Mouse (Mus musculus) liver, embryonic 12.5 days (tissue): ENCODE measurements around the gene Rnf180. TPM values are rescaled to one million over a fixed set of nuclear protein-coding genes. Genes with fewer than 3 reads are reported as not detected.

ENCODE experiments used
- ATAC-seq: fragments of 200-750 bp; cut with Nextera tagmentation; 2 replicates; pipeline ENCODE4 v1.8.0; 2017; ENCODE audit warnings: moderate number of reproducible peaks, mild to moderate bottlenecking, moderate library complexity
- H3K27ac ChIP-seq: fragments of 300-500 bp; sonication (generic); 2 replicates; pipeline ENCODE4 v1.5.1; 2016; ENCODE audit warnings: mild to moderate bottlenecking
- H3K27me3 ChIP-seq: fragments of 300-500 bp; sonication (generic); replicated peaks from 2 replicates; pipeline ENCODE4 v1.6.1; 2016; ENCODE audit warnings: mild to moderate bottlenecking, moderate library complexity
- H3K36me3 ChIP-seq: fragments of 300-500 bp; sonication (generic); 2 replicates; pipeline ENCODE4 v1.6.1; 2016; ENCODE audit warnings: mild to moderate bottlenecking, moderate library complexity
- H3K4me1 ChIP-seq: fragments of 300-500 bp; sonication (generic); 2 replicates; pipeline ENCODE4 v1.6.1; 2016
- H3K4me2 ChIP-seq: fragments of 300-500 bp; sonication (generic); 2 replicates; pipeline ENCODE4 v1.6.1; 2016; ENCODE audit warnings: mild to moderate bottlenecking, moderate library complexity
- H3K4me3 ChIP-seq: fragments of 300-500 bp; sonication (generic); 2 replicates; pipeline ENCODE4 v1.5.1; 2016; ENCODE audit warnings: mild to moderate bottlenecking, moderate library complexity
- H3K9ac ChIP-seq: fragments of 300-500 bp; sonication (generic); 2 replicates; pipeline ENCODE4 v1.6.1; 2016; ENCODE audit warnings: mild to moderate bottlenecking, moderate library complexity
- H3K9me3 ChIP-seq: fragments of 300-500 bp; sonication (generic); replicated peaks from 2 replicates; pipeline ENCODE4 v1.6.1; 2016; ENCODE audit warnings: mild to moderate bottlenecking, moderate library complexity
- WGBS: fragments of 180-500 bp; shearing (Covaris S2); methylation state at CpG from one replicate; pipeline ENCODE4 v1.1.7; 2016; ENCODE audit not compliant: insufficient replicate concordance; 5-methylcytosine and 5-hydroxymethylcytosine counted together
- polyA plus RNA-seq: library from polyadenylated mRNA; unstranded; fragments of >200 nt; fragmentation: Nextera tagmentation; extraction: Ambion mirVana; gene quantifications from 2 replicates; pipeline ENCODE4 v1.2.1, GENCODE M21; 2016

Gene Rnf180
- polyA plus RNA-seq, 1 experiment from 2014 or later = 1.6 TPM

- Histone ChIP-seq H3K27me3 (no peaks in the 10 kb centered on the region), H3K4me2 (no peak overlapping the region), H3K27ac (no peak overlapping the region), H3K9me3 (no peaks in the 10 kb centered on the region), H3K36me3 (no peaks in the 10 kb centered on the region), H3K4me1 (peaks cover 6% of the 10 kb centered on the region; the same call in 1 of the 2 replicates), H3K9ac (no peak overlapping the region), H3K4me3 (no peak overlapping the region)
- peak; percentile 80 for ATAC-seq
- 45% methylated on average over 6 of the region's 6 CpGs for WGBS
Measured at GRCm38 (mm10) chr13:105111599-105111998, 183.0 kb downstream of the Rnf180 start.

- H3K9me3 ChIP-seq = no peaks in the 10 kb centered on the region
- peak; percentile 55; the same call in 1 of the 2 replicates for ATAC-seq
Measured at GRCm38 (mm10) chr13:105104385-105104784, 190.2 kb downstream of the Rnf180 start.

GRCm38 (mm10) chr13:105100705-105101104 is 193.9 kb downstream of the Rnf180 start:
- no peaks in the 10 kb centered on the region for H3K27me3 ChIP-seq
- no peak overlapping the region for H3K27ac ChIP-seq
- no peak for ATAC-seq
- no peak overlapping the region for H3K4me2 ChIP-seq
- no peak overlapping the region for H3K9ac ChIP-seq
- no peaks in the 10 kb centered on the region for H3K36me3 ChIP-seq
- WGBS = 72% methylated on average over 4 of the region's 4 CpGs
- H3K4me1 ChIP-seq = 0 out of 2 replicates have a peak, but pooled peaks cover 5% of the 10 kb centered on the region
- H3K9me3 ChIP-seq = no peaks in the 10 kb centered on the region
- no peak overlapping the region for H3K4me3 ChIP-seq

More at GRCm38 (mm10) chr13:105104385-105104784, 190.2 kb downstream of the Rnf180 start:
- Histone ChIP-seq H3K27me3 (no peaks in the 10 kb centered on the region), H3K4me1 (0 out of 2 replicates have a peak, but pooled peaks cover 5% of the 10 kb centered on the region), H3K4me3 (no peak overlapping the region), H3K4me2 (no peak overlapping the region), H3K36me3 (no peaks in the 10 kb centered on the region), H3K9ac (no peak overlapping the region), H3K27ac (no peak overlapping the region)
- WGBS = 48% methylated on average over 2 of the region's 2 CpGs

- H3K4me2 ChIP-seq = no peak overlapping the region
- no peaks in the 10 kb centered on the region for H3K36me3 ChIP-seq
- no peak for ATAC-seq
- 60% methylated on average over 2 of the region's 2 CpGs for WGBS
- no peaks in the 10 kb centered on the region for H3K4me1 ChIP-seq
- no peaks in the 10 kb centered on the region for H3K27me3 ChIP-seq
- no peak overlapping the region for H3K27ac ChIP-seq
- H3K9me3 ChIP-seq = no peaks in the 10 kb centered on the region
- H3K9ac ChIP-seq = no peak overlapping the region
- no peak overlapping the region for H3K4me3 ChIP-seq
Measured at GRCm38 (mm10) chr13:105096316-105096715, 198.3 kb downstream of the Rnf180 start.

- Histone ChIP-seq H3K36me3 (no peaks in the 10 kb centered on the region), H3K4me1 (no peaks in the 10 kb centered on the region), H3K4me2 (no peak overlapping the region), H3K9ac (no peak overlapping the region), H3K9me3 (no peaks in the 10 kb centered on the region), H3K27ac (no peak overlapping the region), H3K27me3 (no peaks in the 10 kb centered on the region), H3K4me3 (no peak overlapping the region)
- 70% methylated on average over 3 of the region's 3 CpGs for WGBS
- no peak for ATAC-seq
Measured at GRCm38 (mm10) chr13:105089276-105089675, 205.3 kb downstream of the Rnf180 start.

- Histone ChIP-seq H3K4me3 (no peak within 1 kb of the TSS), H3K27ac (no peak within 1 kb of the TSS), H3K9ac (no peak within 1 kb of the TSS), H3K36me3 (no peaks in the 10 kb centered on the region), H3K4me2 (no peak within 1 kb of the TSS), H3K27me3 (no peaks in the 10 kb centered on the region), H3K4me1 (no peaks in the 10 kb centered on the region), H3K9me3 (no peaks in the 10 kb centered on the region)
- WGBS = 68% methylated on average over 10 of the region's 10 CpGs
- ATAC-seq = no peak
Measured at GRCm38 (mm10) chr13:105081862-105082261, 212.8 kb downstream of the Rnf180 start, which contains the start of gene 4933425L06Rik. Gene 4933425L06Rik (plus strand): TSS chr13:105082122.

Other genes with a start within 250 kb of the Rnf180 start
- gene Rgs7bp, start 239.9 kb downstream of the Rnf180 start, polyA plus RNA-seq = 0.54 and 0.64 TPM in 2 replicates
- gene 4933425L06Rik, start 212.7 kb downstream of the Rnf180 start, polyA plus RNA-seq = not detected in 2 replicates
- gene Htr1a, start 148.8 kb upstream of the Rnf180 start, polyA plus RNA-seq = not detected in 2 replicates